Mouse (Mus musculus): ENCODE measurements around the gene Gadd45b.

DNA sequence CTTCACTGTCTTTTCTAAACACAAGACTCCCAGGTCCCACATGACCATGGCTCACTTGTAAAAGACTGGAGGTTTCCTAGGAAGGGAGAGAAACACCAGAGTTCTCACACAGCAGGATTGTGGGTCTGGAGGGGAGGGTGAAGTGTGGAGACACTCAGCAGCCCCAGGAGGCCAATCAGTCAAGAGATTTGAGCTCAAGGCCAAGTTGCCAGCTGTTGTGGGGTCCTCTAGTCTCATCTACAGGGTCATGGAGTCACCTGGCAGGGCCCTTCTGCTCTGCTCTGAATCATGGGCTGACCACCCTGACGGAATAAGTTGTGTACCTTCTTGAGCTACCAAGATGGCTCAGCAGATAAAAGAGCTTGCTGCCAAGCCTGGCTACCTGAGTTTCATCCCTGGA lies 43.8 kb downstream of the Gadd45b start:
- no peak for TF ChIP-seq MYC (IDR thresholded peaks at IDR 0.05; ENCODE audit: low read depth, low read length)
- TF ChIP-seq NRF1 (IDR thresholded peaks at IDR 0.05; ENCODE audit: insufficient read depth, low read depth, low read length, poor library complexity, severe bottlenecking), result no peak
- TF ChIP-seq EP300 (IDR thresholded peaks at IDR 0.05; ENCODE audit: low read depth in 1 of 2, low read length in 2 of 2), result no peak
- no peak for TF ChIP-seq ZC3H11A (IDR thresholded peaks at IDR 0.05; ENCODE audit: low read depth, low read length)
- TF ChIP-seq SMC3 (IDR thresholded peaks at IDR 0.05; ENCODE audit: low read depth, low read length), result no peak
- TF ChIP-seq POLR2A (IDR thresholded peaks at IDR 0.05; ENCODE audit: control insufficient read depth in 1 of 2, insufficient read depth in 1 of 2, low read depth in 1 of 2, low read length in 2 of 2, poor library complexity in 1 of 2), result no peak
